Mouse (Mus musculus) liver, postnatal 0 days (tissue): ENCODE results near the gene Ift20. TPM values are rescaled to one million over a fixed set of nuclear protein-coding genes. Genes with fewer than 3 reads are reported as not detected.
A peak's percentile ranks its signal among the peaks of the same experiment; 100 is the strongest.

Experiments
- ATAC-seq: fragments of 200-750 bp; cut with Nextera tagmentation; 2 replicates; pipeline ENCODE4 v1.8.0; 2017; ENCODE audit warnings: mild to moderate bottlenecking, moderate library complexity
- DNase-seq: peaks from one replicate; pipeline ENCODE4 v3.0.0-alpha.2; 2016
- H3K27ac ChIP-seq: fragments of 300-500 bp; sonication (generic); 2 replicates; pipeline ENCODE4 v1.5.1; 2014; ENCODE audit warnings: antibody characterized with exemption, moderate library complexity, mild to moderate bottlenecking, low read depth
- H3K27me3 ChIP-seq: fragments of 300-500 bp; sonication (generic); 2 replicates; pipeline ENCODE4 v1.6.1; 2014; ENCODE audit warnings: low read length, control low read depth, mixed read lengths; ENCODE audit not compliant: insufficient read depth
- H3K36me3 ChIP-seq: fragments of 300-500 bp; sonication (generic); replicated peaks from 2 replicates; pipeline ENCODE4 v1.6.1; 2014; ENCODE audit warnings: mild to moderate bottlenecking, control low read depth, low read length, moderate library complexity, mixed read lengths; ENCODE audit not compliant: insufficient read depth
- H3K4me1 ChIP-seq: fragments of 300-500 bp; sonication (generic); 2 replicates; pipeline ENCODE4 v1.6.1; 2014; ENCODE audit warnings: antibody characterized with exemption, mild to moderate bottlenecking, control low read depth; ENCODE audit not compliant: insufficient read depth
- H3K4me2 ChIP-seq: fragments of 300-500 bp; sonication (generic); 2 replicates; pipeline ENCODE4 v1.6.1; 2014; ENCODE audit warnings: low read depth, mild to moderate bottlenecking, low read length, moderate library complexity, mixed read lengths
- H3K4me3 ChIP-seq: fragments of 300-500 bp; sonication (generic); 2 replicates; pipeline ENCODE4 v1.5.1; 2014; ENCODE audit warnings: low read depth, low read length
- H3K9ac ChIP-seq: fragments of 300-500 bp; sonication (generic); replicated peaks from 2 replicates; pipeline ENCODE4 v1.6.1; 2014; ENCODE audit warnings: mild to moderate bottlenecking, moderate library complexity
- H3K9me3 ChIP-seq: fragments of 300-500 bp; sonication (generic); 2 replicates; pipeline ENCODE4 v1.6.1; 2016; ENCODE audit warnings: mild to moderate bottlenecking, control low read depth, low read length, mixed read lengths
- CTCF ChIP-seq: sonication (generic); IDR thresholded peaks from 2 replicates; pipeline ENCODE4 v1.5.1; 2016; ENCODE audit warnings: antibody characterized with exemption, low read depth
- EP300 ChIP-seq: IDR thresholded peaks from 2 replicates; pipeline ENCODE4 v1.6.1; 2016; ENCODE audit warnings: antibody characterized with exemption, low read depth, mild to moderate bottlenecking
- WGBS: fragments of 180-500 bp; shearing (Covaris S2); extraction: QIAGEN DNeasy Blood & Tissue Kit; methylation state at CpG from one replicate; pipeline ENCODE4 v1.1.7; 2014; ENCODE audit not compliant: insufficient replicate concordance; 5-methylcytosine and 5-hydroxymethylcytosine counted together
- polyA plus RNA-seq: library from polyadenylated mRNA; unstranded; fragments of >200 nt; fragmentation: Nextera tagmentation; extraction: Ambion mirVana; gene quantifications from 2 replicates; pipeline ENCODE4 v1.2.1, GENCODE M21; 2015

Ift20 gene
- polyA plus RNA-seq, 1 experiment from 2014 or later, result 85.1 TPM

- Histone ChIP-seq H3K9me3 (no peaks in the 10 kb centered on the region), H3K9ac (no peak overlapping the region), H3K4me1 (no peaks in the 10 kb centered on the region), H3K4me3 (no peak overlapping the region), H3K4me2 (no peak overlapping the region), H3K36me3 (peaks cover 75% of the 10 kb centered on the region), H3K27ac (no peak overlapping the region), H3K27me3 (no peaks in the 10 kb centered on the region)
- 87% methylated on average over 3 of the region's 3 CpGs for WGBS
- ATAC-seq, result no peak
- no peak for DNase-seq
- TF ChIP-seq CTCF, result no peak
- TF ChIP-seq EP300, result no peak
These were observed 14.3 kb upstream of the Ift20 start for GRCm38 (mm10) chr11:78521880-78522279.

GRCm38 (mm10) chr11:78522481-78522997, 13.6 kb upstream of the Ift20 start:
- WGBS, result 88% methylated on average over 1 of the region's 1 CpGs
- no peak for TF ChIP-seq EP300
- TF ChIP-seq CTCF, result peak; percentile 57
- DNase-seq (no peak), ATAC-seq (no peak)
- H3K4me3 ChIP-seq, result no peak overlapping the region
- H3K4me1 ChIP-seq, result no peaks in the 10 kb centered on the region
- H3K4me2 ChIP-seq, result no peak overlapping the region
- H3K36me3 ChIP-seq, result peaks cover 76% of the 10 kb centered on the region
- H3K27me3 ChIP-seq, result no peaks in the 10 kb centered on the region
- H3K9me3 ChIP-seq, result no peaks in the 10 kb centered on the region
- no peak overlapping the region for H3K9ac ChIP-seq
- no peak overlapping the region for H3K27ac ChIP-seq

GRCm38 (mm10) chr11:78523241-78523955, 12.8 kb upstream of the Ift20 start:
- ATAC-seq (no peak), DNase-seq (no peak)
- no peaks in the 10 kb centered on the region for H3K27me3 ChIP-seq
- H3K9me3 ChIP-seq, result no peaks in the 10 kb centered on the region
- H3K4me2 ChIP-seq, result no peak overlapping the region
- H3K9ac ChIP-seq, result no peak overlapping the region
- H3K27ac ChIP-seq, result no peak overlapping the region
- TF ChIP-seq EP300, result no peak
- TF ChIP-seq CTCF, result no peak
- peaks cover 77% of the 10 kb centered on the region for H3K36me3 ChIP-seq
- no peaks in the 10 kb centered on the region for H3K4me1 ChIP-seq
- no peak overlapping the region for H3K4me3 ChIP-seq
- 88% methylated on average over 9 of the region's 9 CpGs for WGBS

GRCm38 (mm10) chr11:78524838-78525237, 11.3 kb upstream of the Ift20 start:
- Histone ChIP-seq H3K27me3 (no peaks in the 10 kb centered on the region), H3K9me3 (no peaks in the 10 kb centered on the region), H3K4me3 (no peak overlapping the region), H3K4me1 (no peaks in the 10 kb centered on the region), H3K36me3 (peaks cover 75% of the 10 kb centered on the region), H3K4me2 (no peak overlapping the region), H3K27ac (no peak overlapping the region), H3K9ac (no peak overlapping the region)
- 80% methylated on average over 2 of the region's 2 CpGs for WGBS
- no peak for TF ChIP-seq CTCF
- TF ChIP-seq EP300, result no peak
- no peak for ATAC-seq
- no peak for DNase-seq

- ATAC-seq, result no peak
- 82% methylated on average over 9 of the region's 9 CpGs for WGBS
- no peak for DNase-seq
- no peak overlapping the region for H3K9ac ChIP-seq
- H3K4me2 ChIP-seq, result no peak overlapping the region
- H3K4me3 ChIP-seq, result no peak overlapping the region
- H3K36me3 ChIP-seq, result peaks cover 42% of the 10 kb centered on the region
- H3K27me3 ChIP-seq, result no peaks in the 10 kb centered on the region
- H3K27ac ChIP-seq, result no peak overlapping the region
- TF ChIP-seq EP300, result no peak
- TF ChIP-seq CTCF, result no peak
- H3K4me1 ChIP-seq, result no peaks in the 10 kb centered on the region
- H3K9me3 ChIP-seq, result no peaks in the 10 kb centered on the region
These were observed 7.4 kb upstream of the Ift20 start for GRCm38 (mm10) chr11:78528714-78529113.

GRCm38 (mm10) chr11:78530001-78530400, 6.2 kb upstream of the Ift20 start:
- no peak overlapping the region for H3K9ac ChIP-seq
- 79% methylated on average over 12 of the region's 12 CpGs for WGBS
- no peak for TF ChIP-seq EP300
- TF ChIP-seq CTCF, result no peak

More at GRCm38 (mm10) chr11:78530001-78530400, 6.2 kb upstream of the Ift20 start:
- Histone ChIP-seq H3K9me3 (no peaks in the 10 kb centered on the region), H3K27ac (peak overlapping the region; percentile 71; the same call in 1 of the 2 replicates), H3K4me1 (peaks cover 5% of the 10 kb centered on the region), H3K4me2 (no peak overlapping the region), H3K27me3 (no peaks in the 10 kb centered on the region), H3K4me3 (no peak overlapping the region), H3K36me3 (peaks cover 31% of the 10 kb centered on the region)
- DNase-seq (no peak), ATAC-seq (no peak)
